Mouse (Mus musculus) midbrain, embryonic 10.5 days (tissue): ENCODE measurements at regions not wholly inside any gene's neighbourhood (a gene's known extent, or its start where the extent isn't known, plus 50 kb on each side); places are given as distances from the start of the nearest gene placed in this dataset.
A peak's percentile ranks its signal among the peaks of the same experiment; 100 is the strongest.
"Not testable (repeated sequence)": the region's sequence is repeated elsewhere in the genome, so short reads cannot be mapped to it uniquely, and the experiment has no call there.

ENCODE experiments used
- DNase-seq: peaks from one replicate; pipeline ENCODE4 v3.0.0-alpha.2; 2017; ENCODE audit warnings: low spot score
- H3K27ac ChIP-seq: fragments of 300-500 bp; sonication (generic); replicated peaks from 2 replicates; pipeline ENCODE4 v1.5.1; 2016; ENCODE audit warnings: mild to moderate bottlenecking
- H3K27me3 ChIP-seq: fragments of 300-500 bp; sonication (generic); 2 replicates; pipeline ENCODE4 v1.6.1; 2016; ENCODE audit warnings: low read depth, mild to moderate bottlenecking; ENCODE audit not compliant: poor library complexity, severe bottlenecking
- H3K36me3 ChIP-seq: fragments of 300-500 bp; sonication (generic); 2 replicates; pipeline ENCODE4 v1.6.1; 2016; ENCODE audit warnings: mild to moderate bottlenecking, moderate library complexity
- H3K4me1 ChIP-seq: fragments of 300-500 bp; sonication (generic); 2 replicates; pipeline ENCODE4 v1.6.1; 2016
- H3K4me3 ChIP-seq: fragments of 300-500 bp; sonication (generic); 2 replicates; pipeline ENCODE4 v1.5.1; 2016; ENCODE audit warnings: mild to moderate bottlenecking, moderate library complexity
- H3K9me3 ChIP-seq: fragments of 300-500 bp; sonication (generic); replicated peaks from 2 replicates; pipeline ENCODE4 v1.6.1; 2016; ENCODE audit warnings: mild to moderate bottlenecking
- WGBS: fragments of 180-500 bp; shearing (Covaris S2); methylation state at CpG from one replicate; pipeline ENCODE4 v1.1.7; 2016; 5-methylcytosine and 5-hydroxymethylcytosine counted together

- 90% methylated on average over 4 of the region's 4 CpGs for WGBS
- no peak overlapping the region for H3K27ac ChIP-seq
- H3K4me1 ChIP-seq, result peaks cover 16% of the 10 kb centered on the region; the same call in 1 of the 2 replicates
- no peaks in the 10 kb centered on the region for H3K36me3 ChIP-seq
- H3K9me3 ChIP-seq, result no peaks in the 10 kb centered on the region
- no peaks in the 10 kb centered on the region; the same call in none of the 2 replicates for H3K27me3 ChIP-seq
- no peak for DNase-seq
- no peak overlapping the region for H3K4me3 ChIP-seq
These were observed 139.0 kb upstream of the Prkcq start for GRCm38 (mm10) chr2:11032891-11033290.

- H3K27me3 ChIP-seq, result no peaks in the 10 kb centered on the region; the same call in none of the 2 replicates
- H3K36me3 ChIP-seq, result no peaks in the 10 kb centered on the region
- H3K4me1 ChIP-seq, result peaks cover 16% of the 10 kb centered on the region; the same call in 1 of the 2 replicates
- no peaks in the 10 kb centered on the region for H3K9me3 ChIP-seq
- 52% methylated on average over 1 of the region's 1 CpGs for WGBS
- DNase-seq, result no peak
- no peak overlapping the region for H3K27ac ChIP-seq
- no peak overlapping the region for H3K4me3 ChIP-seq
These were observed 137.7 kb upstream of the Prkcq start for GRCm38 (mm10) chr2:11034178-11034577.

- no peak overlapping the region for H3K4me3 ChIP-seq
- H3K9me3 ChIP-seq, result no peaks in the 10 kb centered on the region
- 89% methylated on average over 10 of the region's 11 CpGs for WGBS
- no peak overlapping the region for H3K27ac ChIP-seq
- no peaks in the 10 kb centered on the region for H3K36me3 ChIP-seq
- H3K4me1 ChIP-seq, result peaks cover 4% of the 10 kb centered on the region; the same call in 1 of the 2 replicates
- no peaks in the 10 kb centered on the region; the same call in 1 of the 2 replicates for H3K27me3 ChIP-seq
- DNase-seq, result no peak
These were observed 134.6 kb upstream of the Prkcq start for GRCm38 (mm10) chr2:11037343-11037742.

- Histone ChIP-seq H3K4me1 (peaks cover 4% of the 10 kb centered on the region; the same call in 1 of the 2 replicates), H3K27ac (no peak overlapping the region), H3K27me3 (no peaks in the 10 kb centered on the region; the same call in 1 of the 2 replicates), H3K36me3 (no peaks in the 10 kb centered on the region), H3K4me3 (no peak overlapping the region), H3K9me3 (no peaks in the 10 kb centered on the region)
- no peak for DNase-seq
- WGBS, result 70% methylated on average over 5 of the region's 5 CpGs
These were observed 133.5 kb upstream of the Prkcq start for GRCm38 (mm10) chr2:11038440-11038839.

- H3K27ac ChIP-seq, result no peak overlapping the region
- H3K36me3 ChIP-seq, result no peaks in the 10 kb centered on the region
- no peaks in the 10 kb centered on the region; the same call in 1 of the 2 replicates for H3K27me3 ChIP-seq
- no peak overlapping the region for H3K4me3 ChIP-seq
- no peak for DNase-seq
- no peaks in the 10 kb centered on the region for H3K9me3 ChIP-seq
- 85% methylated on average over 2 of the region's 2 CpGs for WGBS
- no peaks in the 10 kb centered on the region for H3K4me1 ChIP-seq
These were observed 131.9 kb upstream of the Prkcq start for GRCm38 (mm10) chr2:11040005-11040404.

- 87% methylated on average over 3 of the region's 3 CpGs for WGBS
- no peak for DNase-seq
- H3K36me3 ChIP-seq, result no peaks in the 10 kb centered on the region
- H3K4me1 ChIP-seq, result no peaks in the 10 kb centered on the region
- no peaks in the 10 kb centered on the region for H3K27me3 ChIP-seq
- no peak overlapping the region for H3K4me3 ChIP-seq
- H3K9me3 ChIP-seq, result no peaks in the 10 kb centered on the region
- no peak overlapping the region for H3K27ac ChIP-seq
These were observed 127.1 kb upstream of the Prkcq start for GRCm38 (mm10) chr2:11044727-11045274.

- WGBS, result 87% methylated on average over 7 of the region's 7 CpGs
- H3K4me3 ChIP-seq, result no peak overlapping the region
- H3K4me1 ChIP-seq, result no peaks in the 10 kb centered on the region
- no peaks in the 10 kb centered on the region for H3K9me3 ChIP-seq
- H3K36me3 ChIP-seq, result no peaks in the 10 kb centered on the region
- no peak for DNase-seq
- no peaks in the 10 kb centered on the region for H3K27me3 ChIP-seq
- H3K27ac ChIP-seq, result no peak overlapping the region
These were observed 120.3 kb upstream of the Prkcq start for GRCm38 (mm10) chr2:11051621-11052020.

- H3K36me3 ChIP-seq, result no peaks in the 10 kb centered on the region
- peak; percentile 37 for DNase-seq
- H3K27ac ChIP-seq, result no peak overlapping the region
- H3K4me3 ChIP-seq, result no peak overlapping the region
- no peaks in the 10 kb centered on the region for H3K9me3 ChIP-seq
- WGBS, result 29% methylated on average over 9 of the region's 9 CpGs
- no peaks in the 10 kb centered on the region for H3K27me3 ChIP-seq
- no peaks in the 10 kb centered on the region for H3K4me1 ChIP-seq
These were observed 112.0 kb upstream of the Prkcq start for GRCm38 (mm10) chr2:11059731-11060425.

GRCm38 (mm10) chr2:11067384-11067783 is 104.5 kb upstream of the Prkcq start:
- WGBS, result 76% methylated on average over 4 of the region's 4 CpGs
- DNase-seq, result no peak
- Histone ChIP-seq H3K9me3 (no peaks in the 10 kb centered on the region), H3K4me1 (no peaks in the 10 kb centered on the region), H3K4me3 (no peak overlapping the region), H3K36me3 (no peaks in the 10 kb centered on the region), H3K27ac (no peak overlapping the region), H3K27me3 (no peaks in the 10 kb centered on the region)

GRCm38 (mm10) chr2:11083536-11083935 is 88.4 kb upstream of the Prkcq start:
- H3K36me3 ChIP-seq, result no peaks in the 10 kb centered on the region
- H3K4me1 ChIP-seq, result no peaks in the 10 kb centered on the region
- no peaks in the 10 kb centered on the region for H3K9me3 ChIP-seq
- 89% methylated on average over 3 of the region's 3 CpGs for WGBS
- H3K27me3 ChIP-seq, result no peaks in the 10 kb centered on the region
- H3K4me3 ChIP-seq, result no peak overlapping the region
- H3K27ac ChIP-seq, result no peak overlapping the region
- no peak for DNase-seq

- H3K4me1 ChIP-seq, result no peaks in the 10 kb centered on the region
- H3K36me3 ChIP-seq, result no peaks in the 10 kb centered on the region
- WGBS, result 35% methylated on average over 1 of the region's 1 CpGs
- no peaks in the 10 kb centered on the region for H3K27me3 ChIP-seq
- no peak overlapping the region for H3K4me3 ChIP-seq
- H3K27ac ChIP-seq, result no peak overlapping the region
- DNase-seq, result peak; percentile 24
- H3K9me3 ChIP-seq, result no peaks in the 10 kb centered on the region
These were observed 84.9 kb upstream of the Prkcq start for GRCm38 (mm10) chr2:11086996-11087395.

- not testable (repeated sequence) for H3K36me3 ChIP-seq, H3K27me3 ChIP-seq, H3K9me3 ChIP-seq, H3K4me1 ChIP-seq, H3K27ac ChIP-seq
- H3K4me3 ChIP-seq, result peak overlapping the region; percentile 41
- peak; percentile 44 for DNase-seq
- WGBS, result 53% methylated on average over 34 of the region's 34 CpGs
These were observed 71.9 kb upstream of the Prkcq start for GRCm38 (mm10) chr2:11099834-11100622.

GRCm38 (mm10) chr2:11113191-11113590 is 58.7 kb upstream of the Prkcq start:
- DNase-seq, result peak; percentile 27
- Histone ChIP-seq H3K4me3 (no peak overlapping the region), H3K9me3 (no peaks in the 10 kb centered on the region), H3K27me3 (no peaks in the 10 kb centered on the region), H3K27ac (no peak overlapping the region), H3K36me3 (no peaks in the 10 kb centered on the region), H3K4me1 (no peaks in the 10 kb centered on the region)
- 47% methylated on average over 8 of the region's 8 CpGs for WGBS
